Mouse (Mus musculus) lung, postnatal 10 days (tissue): ENCODE results near the gene Slc9b1.

Experiments
- DNase-seq: peaks from one replicate; pipeline ENCODE4 v3.0.0; 2021

Gene Slc9b1

GRCm38 (mm10) chr3:135395085-135395484, 47.3 kb downstream of the Slc9b1 start:
- DNase-seq: no peak

- no peak for DNase-seq
Measured at GRCm38 (mm10) chr3:135396081-135396480, 48.3 kb downstream of the Slc9b1 start.

GRCm38 (mm10) chr3:135397112-135397511, 49.3 kb downstream of the Slc9b1 start:
- DNase-seq: no peak

- DNase-seq: peak; percentile 91
Measured at GRCm38 (mm10) chr3:135402201-135402658, 54.4 kb downstream of the Slc9b1 start.

DNA sequence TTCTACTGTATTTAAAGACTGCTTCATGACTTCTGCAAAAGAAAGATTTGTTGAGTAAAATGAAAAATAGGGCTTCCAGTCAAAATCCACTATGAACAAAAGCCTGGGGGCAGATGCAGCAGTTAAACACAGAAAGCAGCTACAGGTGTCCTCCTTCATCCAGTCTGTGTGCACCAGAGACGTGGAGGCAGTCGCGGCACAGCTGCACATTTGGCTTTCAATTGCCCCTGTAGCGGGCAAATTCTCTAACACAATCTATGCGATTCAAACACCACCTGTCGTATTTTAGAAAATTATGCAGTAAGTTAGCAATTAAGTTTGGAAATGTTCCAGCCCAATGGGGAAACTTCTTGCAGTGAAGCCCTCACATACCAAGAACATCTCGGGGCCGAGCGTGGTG, 55.4 kb downstream of the Slc9b1 start:
- no peak for DNase-seq

GRCm38 (mm10) chr3:135403856-135404255, 56.0 kb downstream of the Slc9b1 start:
- DNase-seq: no peak

DNA sequence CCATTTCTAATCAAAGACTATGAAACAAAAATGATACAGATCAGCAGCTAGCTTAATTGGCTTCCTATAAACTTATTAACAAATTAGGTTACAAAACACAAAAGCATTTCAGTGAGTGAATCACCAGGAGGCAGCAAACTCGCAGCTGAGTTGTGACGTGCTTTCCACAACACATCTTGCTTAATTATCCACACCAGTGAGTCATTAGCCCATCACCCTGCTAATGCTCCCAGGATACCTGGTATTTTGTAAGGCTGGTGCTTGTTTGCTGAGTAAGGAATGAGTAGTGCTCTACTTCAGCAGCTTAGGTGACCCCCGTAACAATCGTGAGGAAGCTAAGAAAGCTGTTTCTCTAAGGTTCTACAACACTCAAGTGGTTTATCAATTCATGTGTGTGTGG, 56.8 kb downstream of the Slc9b1 start:
- DNase-seq: no peak

GRCm38 (mm10) chr3:135407351-135407750, 59.5 kb downstream of the Slc9b1 start:
- DNase-seq: no peak

- DNase-seq: no peak
Measured at GRCm38 (mm10) chr3:135409219-135409618, 61.4 kb downstream of the Slc9b1 start.

DNA sequence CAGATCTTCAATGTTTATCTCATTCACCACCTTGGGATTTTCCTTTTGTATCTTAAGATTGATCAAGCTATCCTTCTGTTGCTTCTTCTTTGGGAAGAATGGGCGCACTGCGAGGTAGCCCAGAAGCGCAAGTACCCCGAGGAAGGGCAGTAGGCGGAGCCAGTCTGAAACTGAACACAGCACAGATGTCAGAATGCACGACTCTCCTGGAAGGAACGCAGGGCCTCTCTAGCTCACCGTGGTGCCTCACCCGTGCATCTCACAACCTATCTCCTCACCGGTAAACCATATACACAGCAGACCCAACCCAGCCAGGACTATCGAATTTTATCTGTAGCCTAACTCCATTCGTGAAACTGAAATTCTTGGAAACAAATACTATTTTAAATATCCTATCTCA, 63.2 kb downstream of the Slc9b1 start:
- no peak for DNase-seq

- no peak for DNase-seq
Measured at GRCm38 (mm10) chr3:135411824-135412223, 64.0 kb downstream of the Slc9b1 start.

- no peak for DNase-seq
Measured at GRCm38 (mm10) chr3:135417245-135417644, 69.4 kb downstream of the Slc9b1 start.

GRCm38 (mm10) chr3:135417799-135418198, 70.0 kb downstream of the Slc9b1 start:
- DNase-seq: no peak

GRCm38 (mm10) chr3:135420542-135421309, 72.9 kb downstream of the Slc9b1 start:
- DNase-seq: no peak

GRCm38 (mm10) chr3:135421310-135421594, 73.4 kb downstream of the Slc9b1 start:
- no peak for DNase-seq

DNA sequence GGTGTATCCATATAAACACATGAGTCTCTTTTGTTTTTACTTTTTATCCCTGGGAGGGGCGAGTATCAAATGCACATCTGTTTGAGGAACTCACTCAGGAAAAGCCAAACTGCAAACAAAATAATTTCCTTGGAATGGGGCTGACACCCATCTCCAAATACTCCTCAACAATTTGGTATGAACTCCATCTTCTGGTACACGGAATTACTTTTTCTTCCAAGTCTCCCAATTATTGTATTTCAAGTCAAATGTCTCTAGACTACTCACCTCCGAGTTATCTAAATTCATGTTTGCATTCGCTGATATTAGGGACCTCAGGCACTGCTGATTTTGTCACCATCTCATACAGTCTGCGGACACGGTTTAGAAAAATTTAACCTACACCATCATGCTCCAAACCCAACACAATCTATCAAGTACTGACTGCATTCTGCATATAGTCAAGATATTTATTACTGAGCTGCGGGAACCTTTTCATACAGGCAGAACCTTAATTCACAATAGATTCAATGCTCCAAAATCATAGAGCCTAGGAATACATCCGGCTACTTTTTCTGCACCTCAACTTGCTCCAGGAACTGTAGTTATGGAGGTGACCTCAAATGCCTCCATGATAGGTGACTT, 74.5 kb downstream of the Slc9b1 start:
- DNase-seq: no peak

GRCm38 (mm10) chr3:135422856-135423607, 75.2 kb downstream of the Slc9b1 start:
- DNase-seq: peak; percentile 86

GRCm38 (mm10) chr3:135423608-135424212, 75.9 kb downstream of the Slc9b1 start, which contains the start of gene Cisd2:
Gene Cisd2 (minus strand): TSS chr3:135423925.
- DNase-seq: no peak

DNA sequence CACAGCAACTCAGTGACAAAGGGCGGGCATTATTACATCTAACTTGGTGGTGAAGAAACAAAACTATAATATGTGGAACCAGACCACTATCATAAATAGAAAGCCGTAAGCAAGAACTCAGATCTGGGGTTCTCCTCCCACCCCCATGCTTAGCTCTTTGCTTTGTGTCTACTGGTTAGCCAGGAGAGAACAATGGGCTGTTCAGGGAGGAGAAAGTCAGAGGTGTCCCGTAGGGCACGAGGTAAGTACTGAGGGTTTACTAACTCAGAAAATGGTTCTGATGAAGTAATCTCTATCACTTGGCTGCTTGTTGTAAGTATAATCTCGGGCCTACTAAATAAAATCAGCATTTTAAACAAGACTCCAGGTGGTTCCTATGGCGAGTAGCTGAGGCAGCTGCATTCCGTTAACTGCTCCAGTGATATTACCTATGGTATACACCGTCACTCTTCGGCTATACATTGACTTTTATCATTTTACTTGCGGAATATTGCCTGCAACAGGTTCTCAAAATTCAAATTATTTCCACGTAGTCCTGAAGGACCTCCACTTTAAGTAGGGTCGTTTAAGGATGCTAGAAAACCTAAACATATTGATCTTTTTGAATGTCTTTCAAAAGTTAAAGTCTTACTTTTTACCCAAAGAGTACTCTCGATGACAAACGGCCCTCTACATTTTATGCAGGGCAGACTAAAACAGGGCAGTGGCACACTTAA, 89.2 kb downstream of the Slc9b1 start:
- DNase-seq: no peak

GRCm38 (mm10) chr3:135437758-135438495, 90.1 kb downstream of the Slc9b1 start, which contains the start of gene Ube2d3:
Gene Ube2d3 (plus strand): TSS chr3:135438149.
- peak; percentile 99 for DNase-seq

DNA sequence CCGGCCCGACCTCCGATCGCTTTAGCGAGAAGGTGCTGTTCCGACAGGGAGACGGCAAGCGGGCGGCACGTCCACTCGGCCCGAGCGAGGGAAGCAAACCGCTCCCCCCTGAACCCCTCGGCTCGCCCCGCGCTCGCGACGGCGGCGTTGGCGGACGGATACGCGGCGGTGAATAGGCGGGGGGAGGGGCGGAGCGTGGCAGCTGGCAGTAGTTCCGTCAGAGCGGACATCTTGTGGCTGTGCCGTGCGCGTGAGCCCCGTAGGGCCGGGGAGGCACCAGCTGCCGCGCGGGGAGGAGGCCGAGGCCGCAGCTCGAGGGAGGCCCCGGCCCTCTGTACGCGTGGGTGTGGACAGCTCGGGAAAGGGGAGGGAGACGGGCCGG, 90.7 kb downstream of the Slc9b1 start:
- DNase-seq: peak; percentile 97
